Mouse (Mus musculus) thymus, adult 2 months (tissue): ENCODE data around the gene Tbxas1.

Source experiments
- CTCF ChIP-seq: fragments of 200-500 bp; IDR thresholded peaks from 2 replicates; pipeline ENCODE4 v1.5.1; 2012; ENCODE audit warnings: mild to moderate bottlenecking, control low read depth, low read length, moderate library complexity, borderline replicate concordance; ENCODE audit not compliant: control insufficient read depth, poor library complexity, insufficient read depth; ENCODE audit errors: extremely low read depth
- POLR2A ChIP-seq: fragments of 200-500 bp; IDR thresholded peaks from 2 replicates; pipeline ENCODE4 v1.6.1; 2012; ENCODE audit warnings: mild to moderate bottlenecking, low read length, control low read depth, moderate library complexity; ENCODE audit not compliant: control insufficient read depth, poor library complexity, insufficient read depth; ENCODE audit errors: extremely low read depth

- TF ChIP-seq CTCF (no peak), POLR2A (no peak)
These were observed 37.1 kb upstream of the Tbxas1 start for GRCm38 (mm10) chr6:38838061-38838460.
